Mouse (Mus musculus) MEL (cell line): ENCODE measurements at regions not wholly inside any gene's neighbourhood (a gene's known extent, or its start where the extent isn't known, plus 50 kb on each side); places are given as distances from the start of the nearest gene placed in this dataset.

Source experiments
- CHD2 ChIP-seq: IDR thresholded peaks from 2 replicates; pipeline ENCODE4 v1.6.1; 2011; ENCODE audit warnings: low read length, improper control_type of control experiment
- CTCF ChIP-seq, 3 experiments: IDR thresholded peaks in 2 of 3; conservative IDR thresholded peaks in 1 of 3; 2 replicates each; pipeline ENCODE4 v1.5.1; 2011 to 2012; ENCODE audit warnings: low read length in 3 of 3, low read depth in 2 of 3, mild to moderate bottlenecking in 2 of 3, improper control_type of control experiment in 1 of 3, inconsistent platforms in 1 of 3, mixed read lengths in 1 of 3, moderate library complexity in 1 of 3; ENCODE audit not compliant: control insufficient read depth in 1 of 3, insufficient read depth in 1 of 3, poor library complexity in 1 of 3, severe bottlenecking in 1 of 3
- EP300 ChIP-seq, 2 experiments: IDR thresholded peaks; 2 replicates each; pipeline ENCODE4 v1.6.1; 2011; ENCODE audit warnings: improper control_type of control experiment in 2 of 2, low read length in 2 of 2, low read depth in 1 of 2, mild to moderate bottlenecking in 1 of 2
- GABPA ChIP-seq: IDR thresholded peaks from 2 replicates; pipeline ENCODE4 v1.6.1; 2012; ENCODE audit warnings: low read depth, mild to moderate bottlenecking, inconsistent platforms, low read length, improper control_type of control experiment, moderate library complexity
- KAT2A ChIP-seq: conservative IDR thresholded peaks from 2 replicates; pipeline ENCODE4 v1.6.1; 2012; ENCODE audit warnings: low read depth, low read length, improper control_type of control experiment, inconsistent platforms
- MAX ChIP-seq: IDR thresholded peaks from 2 replicates; pipeline ENCODE4 v1.6.1; 2011; ENCODE audit warnings: low read length, improper control_type of control experiment
- TCF12 ChIP-seq: IDR thresholded peaks from 2 replicates; pipeline ENCODE4 v1.6.1; 2014; ENCODE audit warnings: low read depth, mild to moderate bottlenecking, inconsistent platforms, low read length, improper control_type of control experiment, moderate library complexity
- UBTF ChIP-seq: IDR thresholded peaks from 2 replicates; pipeline ENCODE4 v1.6.1; 2012; ENCODE audit warnings: low read depth, mild to moderate bottlenecking, inconsistent platforms, low read length, improper control_type of control experiment, moderate library complexity, borderline replicate concordance; ENCODE audit not compliant: insufficient read depth
- ZKSCAN1 ChIP-seq: IDR thresholded peaks from 2 replicates; pipeline ENCODE4 v1.6.1; 2012; ENCODE audit warnings: low read depth, mild to moderate bottlenecking, inconsistent platforms, low read length, improper control_type of control experiment, moderate library complexity

DNA sequence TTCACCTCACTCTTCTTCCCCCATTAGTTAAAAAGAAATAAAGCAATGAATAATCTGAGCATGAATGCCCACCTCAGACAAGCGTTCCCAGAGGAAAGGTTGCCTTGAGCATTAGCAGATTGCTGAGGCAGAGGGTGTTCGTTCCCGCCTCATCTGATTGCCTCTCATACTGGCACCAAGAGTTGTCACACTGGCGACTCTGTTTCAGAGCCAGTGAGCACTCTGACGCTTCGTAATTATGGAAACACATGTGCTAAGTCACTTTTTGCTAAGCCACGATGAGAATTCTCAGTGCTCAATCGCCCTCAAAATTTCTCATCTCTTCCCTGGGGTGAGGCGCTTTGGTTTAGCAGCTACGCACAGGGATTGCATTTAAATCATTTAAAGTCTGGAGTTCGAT lies 576.1 kb downstream of the Olfm4 start:
- TF ChIP-seq CHD2: no peak
- no peak for TF ChIP-seq GABPA
- TF ChIP-seq EP300 (IDR thresholded peaks at IDR 0.05; ENCODE audit: low read depth in 1 of 2, low read length in 2 of 2): no peak
- TF ChIP-seq TCF12: no peak
- TF ChIP-seq UBTF: no peak
- TF ChIP-seq CTCF (IDR thresholded peaks at IDR 0.05 in 2 of 3, conservative IDR thresholded peaks at IDR 0.05 in 1 of 3; ENCODE audit: control insufficient read depth in 1 of 3, insufficient read depth in 1 of 3, low read depth in 2 of 3, low read length in 3 of 3, poor library complexity in 1 of 3, severe bottlenecking in 1 of 3): no peak
- no peak for TF ChIP-seq KAT2A
- TF ChIP-seq MAX: no peak
- no peak for TF ChIP-seq ZKSCAN1
